Mouse (Mus musculus) heart, embryonic 12.5 days (tissue): ENCODE measurements around the gene Tnfrsf17. TPM values are rescaled to one million over a fixed set of nuclear protein-coding genes. Genes with fewer than 3 reads are reported as not detected.
"Not testable (repeated sequence)": the region's sequence is repeated elsewhere in the genome, so short reads cannot be mapped to it uniquely, and the experiment has no call there.

Experiments
- ATAC-seq: fragments of 200-750 bp; cut with Nextera tagmentation; 2 replicates; pipeline ENCODE4 v1.8.0; 2017; ENCODE audit warnings: moderate TSS enrichment, moderate library complexity; ENCODE audit not compliant: insufficient number of reproducible peaks, low FRiP score
- H3K27ac ChIP-seq: fragments of 300-500 bp; sonication (generic); 2 replicates; pipeline ENCODE4 v1.5.1; 2016; ENCODE audit warnings: mild to moderate bottlenecking, moderate library complexity; ENCODE audit not compliant: poor library complexity, severe bottlenecking
- H3K27me3 ChIP-seq: fragments of 300-500 bp; sonication (generic); replicated peaks from 2 replicates; pipeline ENCODE4 v1.6.1; 2016; ENCODE audit warnings: mild to moderate bottlenecking, moderate library complexity
- H3K36me3 ChIP-seq: fragments of 300-500 bp; sonication (generic); 2 replicates; pipeline ENCODE4 v1.6.1; 2016; ENCODE audit warnings: mild to moderate bottlenecking, moderate library complexity
- H3K4me1 ChIP-seq: fragments of 300-500 bp; sonication (generic); replicated peaks from 2 replicates; pipeline ENCODE4 v1.6.1; 2016; ENCODE audit warnings: mild to moderate bottlenecking
- H3K4me2 ChIP-seq: fragments of 300-500 bp; sonication (generic); 2 replicates; pipeline ENCODE4 v1.6.1; 2016; ENCODE audit warnings: mild to moderate bottlenecking, moderate library complexity
- H3K4me3 ChIP-seq: fragments of 300-500 bp; sonication (generic); 2 replicates; pipeline ENCODE4 v1.5.1; 2016; ENCODE audit warnings: mild to moderate bottlenecking
- H3K9ac ChIP-seq: fragments of 300-500 bp; sonication (generic); 2 replicates; pipeline ENCODE4 v1.6.1; 2016; ENCODE audit warnings: mild to moderate bottlenecking, moderate library complexity
- H3K9me3 ChIP-seq: fragments of 300-500 bp; sonication (generic); replicated peaks from 2 replicates; pipeline ENCODE4 v1.6.1; 2016; ENCODE audit warnings: mild to moderate bottlenecking, moderate library complexity
- WGBS: fragments of 180-500 bp; shearing (Covaris S2); methylation state at CpG from one replicate; pipeline ENCODE4 v1.1.7; 2016; 5-methylcytosine and 5-hydroxymethylcytosine counted together
- polyA plus RNA-seq: library from polyadenylated mRNA; unstranded; fragments of >200 nt; fragmentation: Nextera tagmentation; extraction: Ambion mirVana; gene quantifications from 2 replicates; pipeline ENCODE4 v1.2.1, GENCODE M21; 2016

The Tnfrsf17 gene
- polyA plus RNA-seq, result not detected in 2 replicates

DNA sequence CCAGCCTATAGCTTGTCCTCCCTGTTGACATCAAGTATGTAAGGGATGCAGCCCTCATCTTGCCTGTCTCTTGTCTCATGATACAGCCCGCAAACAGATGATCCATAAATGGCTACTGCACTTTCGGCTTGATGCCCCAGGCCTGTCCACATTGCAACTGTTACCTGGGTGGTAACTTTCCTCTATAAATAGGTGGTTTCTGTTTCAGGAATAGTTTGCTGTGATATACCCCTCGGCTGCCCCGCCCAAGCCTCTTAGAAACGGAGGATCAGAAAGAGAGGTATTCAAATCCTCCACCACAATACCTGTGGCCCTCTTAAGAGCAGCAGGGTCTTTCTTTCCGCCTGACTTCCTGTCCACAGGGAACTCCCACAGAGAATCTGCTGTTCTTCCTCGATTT, at the start of gene Tnfrsf17:
Tnfrsf17 (plus strand) TSS at position 301 of the 400 bp plus-strand sequence.
- 63% methylated on average over 7 of the region's 7 CpGs for WGBS
- H3K27ac ChIP-seq, result no peak within 1 kb of the TSS
- H3K36me3 ChIP-seq, result no peaks in the 10 kb centered on the region
- no peak within 1 kb of the TSS for H3K4me3 ChIP-seq
- H3K27me3 ChIP-seq, result no peaks in the 10 kb centered on the region
- H3K9ac ChIP-seq, result no peak within 1 kb of the TSS
- H3K9me3 ChIP-seq, result no peaks in the 10 kb centered on the region
- H3K4me2 ChIP-seq, result no peak within 1 kb of the TSS
- no peaks in the 10 kb centered on the region; the same call in 1 of the 2 replicates for H3K4me1 ChIP-seq
- ATAC-seq, result no peak

GRCm38 (mm10) chr16:11266556-11266955, 47.1 kb upstream of the Tnfrsf17 start:
- Histone ChIP-seq H3K27me3 (no peaks in the 10 kb centered on the region), H3K4me1 (no peaks in the 10 kb centered on the region), H3K27ac (no peak overlapping the region), H3K9me3 (no peaks in the 10 kb centered on the region), H3K36me3 (no peaks in the 10 kb centered on the region), H3K4me3 (no peak overlapping the region), H3K9ac (no peak overlapping the region), H3K4me2 (no peak overlapping the region)
- no peak for ATAC-seq
- whole genome bisulfite sequencing, result 75% methylated on average over 2 of the region's 2 CpGs

DNA sequence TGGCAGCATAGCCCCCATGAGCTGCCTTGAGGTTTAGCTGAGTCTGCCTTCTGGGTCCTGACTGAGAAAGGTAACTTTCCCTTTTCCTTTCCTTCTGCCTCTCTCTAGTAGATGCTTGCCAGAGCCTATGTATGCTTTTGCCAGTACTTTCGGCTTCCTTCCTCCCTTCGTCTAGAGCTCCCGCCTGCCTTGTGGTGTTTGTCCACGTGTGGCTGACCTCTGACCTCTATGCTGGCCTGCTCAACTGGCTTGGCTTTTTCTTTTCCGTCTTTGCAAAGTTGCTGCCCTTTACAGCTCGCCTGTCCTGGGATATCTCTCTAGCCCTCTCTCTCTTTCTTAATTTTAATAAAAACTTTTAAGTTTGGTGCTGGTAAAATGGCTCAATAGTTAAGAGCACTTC, 43.8 kb upstream of the Tnfrsf17 start:
- Histone ChIP-seq H3K9me3 (no peaks in the 10 kb centered on the region), H3K27me3 (no peaks in the 10 kb centered on the region), H3K27ac (no peak overlapping the region), H3K4me2 (no peak overlapping the region), H3K36me3 (no peaks in the 10 kb centered on the region), H3K4me3 (no peak overlapping the region), H3K9ac (0 out of 2 replicates have a peak overlapping the region, but pooled peaks have one; percentile 25), H3K4me1 (no peaks in the 10 kb centered on the region)
- 40% methylated on average over 6 of the region's 6 CpGs for WGBS
- no peak for ATAC-seq

GRCm38 (mm10) chr16:11270642-11271041, 43.0 kb upstream of the Tnfrsf17 start:
- 58% methylated on average over 2 of the region's 2 CpGs for WGBS
- Histone ChIP-seq H3K9ac (no peak overlapping the region), H3K27me3 (no peaks in the 10 kb centered on the region), H3K9me3 (no peaks in the 10 kb centered on the region), H3K27ac (no peak overlapping the region), H3K36me3 (no peaks in the 10 kb centered on the region), H3K4me3 (no peak overlapping the region), H3K4me1 (no peaks in the 10 kb centered on the region), H3K4me2 (no peak overlapping the region)
- peak; percentile 88 for ATAC-seq

DNA sequence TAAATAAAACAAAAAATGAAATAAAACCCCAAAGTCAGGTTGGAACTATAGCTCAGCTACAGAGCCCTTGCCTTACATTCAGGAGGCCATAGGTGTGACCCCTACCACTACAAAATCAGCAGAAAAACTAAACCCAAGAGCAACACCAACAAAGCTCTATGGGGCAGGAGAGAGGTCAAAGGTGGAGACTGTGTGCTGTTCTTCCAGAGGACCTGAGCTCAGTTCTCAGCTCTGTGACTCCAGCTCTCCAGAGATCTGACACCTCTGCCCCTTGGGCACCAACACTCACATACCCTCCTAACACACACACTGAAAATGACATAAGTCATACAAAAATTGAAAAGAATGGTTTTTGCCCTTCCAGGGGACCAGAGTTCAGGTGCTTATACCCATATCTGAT, 42.5 kb upstream of the Tnfrsf17 start:
- Histone ChIP-seq H3K4me1 (no peaks in the 10 kb centered on the region), H3K4me2 (no peak overlapping the region), H3K27me3 (no peaks in the 10 kb centered on the region), H3K9me3 (no peaks in the 10 kb centered on the region), H3K9ac (no peak overlapping the region), H3K27ac (no peak overlapping the region), H3K4me3 (no peak overlapping the region), H3K36me3 (no peaks in the 10 kb centered on the region)
- ATAC-seq, result no peak

DNA sequence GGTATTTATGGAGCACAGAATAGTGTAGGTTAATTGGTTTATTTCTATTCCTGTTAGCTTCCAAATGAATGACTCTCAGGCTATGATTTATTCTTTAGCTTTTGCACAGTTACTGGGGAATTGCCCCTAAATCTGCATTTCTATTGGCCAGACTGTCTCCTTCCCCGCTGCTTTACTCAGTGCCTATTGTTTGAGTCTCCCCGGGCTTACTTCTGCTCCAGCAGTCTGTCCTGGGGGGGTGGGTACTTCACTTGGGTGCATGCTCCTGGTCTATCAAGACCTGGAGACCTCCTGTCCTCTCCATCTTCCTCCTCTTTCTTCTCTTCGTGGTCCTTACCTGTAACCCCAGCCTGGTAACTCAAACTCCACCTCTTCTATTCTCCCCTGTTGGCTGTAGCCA, 36.7 kb upstream of the Tnfrsf17 start:
- no peak overlapping the region for H3K9ac ChIP-seq
- H3K4me1 ChIP-seq, result no peaks in the 10 kb centered on the region
- no peak overlapping the region for H3K27ac ChIP-seq
- H3K27me3 ChIP-seq, result no peaks in the 10 kb centered on the region
- no peak overlapping the region for H3K4me2 ChIP-seq
- WGBS, result 62% methylated on average over 3 of the region's 3 CpGs
- ATAC-seq, result no peak
- no peaks in the 10 kb centered on the region for H3K9me3 ChIP-seq
- H3K4me3 ChIP-seq, result no peak overlapping the region
- no peaks in the 10 kb centered on the region for H3K36me3 ChIP-seq

DNA sequence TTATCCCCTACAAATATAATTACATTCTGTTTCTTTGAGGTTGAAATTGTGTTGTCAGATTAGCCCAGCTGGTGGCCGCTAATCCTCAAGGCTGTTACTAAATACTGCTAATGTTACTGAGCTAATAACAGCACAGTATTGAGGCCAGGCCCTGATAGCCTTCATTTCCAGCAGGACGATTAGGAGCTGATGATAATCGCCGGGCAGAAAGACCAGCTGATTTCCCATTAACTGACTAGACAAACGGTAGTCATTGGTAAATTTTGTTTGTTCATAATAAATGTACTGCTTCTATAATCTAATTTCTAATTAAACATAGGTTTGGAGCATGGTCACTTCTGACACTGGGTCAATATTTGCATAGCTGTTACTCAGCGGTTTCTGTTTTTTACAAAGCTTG, 34.8 kb upstream of the Tnfrsf17 start:
- no peak overlapping the region for H3K9ac ChIP-seq
- no peaks in the 10 kb centered on the region for H3K27me3 ChIP-seq
- 67% methylated on average over 6 of the region's 6 CpGs for WGBS
- no peak for ATAC-seq
- H3K27ac ChIP-seq, result no peak overlapping the region
- no peak overlapping the region for H3K4me3 ChIP-seq
- H3K4me2 ChIP-seq, result no peak overlapping the region
- H3K9me3 ChIP-seq, result no peaks in the 10 kb centered on the region
- H3K36me3 ChIP-seq, result no peaks in the 10 kb centered on the region
- no peaks in the 10 kb centered on the region for H3K4me1 ChIP-seq

GRCm38 (mm10) chr16:11282655-11283232, 30.9 kb upstream of the Tnfrsf17 start:
- Histone ChIP-seq H3K27ac (no peak overlapping the region), H3K4me1 (no peaks in the 10 kb centered on the region), H3K4me3 (no peak overlapping the region), H3K4me2 (no peak overlapping the region), H3K9me3 (no peaks in the 10 kb centered on the region), H3K36me3 (no peaks in the 10 kb centered on the region), H3K9ac (no peak overlapping the region), H3K27me3 (no peaks in the 10 kb centered on the region)
- no peak for ATAC-seq
- 76% methylated on average over 5 of the region's 5 CpGs for WGBS

DNA sequence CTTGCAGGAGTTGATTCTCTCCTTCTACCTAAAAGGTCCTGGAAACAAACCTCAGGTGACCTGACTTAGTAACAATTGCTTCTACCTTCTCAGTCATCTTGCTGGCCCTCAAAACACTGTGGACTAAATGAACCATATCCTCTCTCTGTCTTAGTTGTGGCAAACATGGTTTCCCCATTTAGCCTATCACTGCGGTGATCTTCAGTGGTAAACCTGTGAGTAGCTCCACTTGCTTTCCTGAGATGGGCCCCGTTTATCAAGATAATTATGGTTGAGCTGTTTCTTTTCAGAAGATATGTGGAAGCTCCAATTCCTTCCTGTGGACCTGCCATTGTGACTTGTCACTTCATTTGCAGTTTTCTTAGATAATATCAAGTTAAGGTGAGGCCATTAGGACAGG, 28.7 kb upstream of the Tnfrsf17 start:
- H3K27me3 ChIP-seq, result no peaks in the 10 kb centered on the region
- H3K9me3 ChIP-seq, result peaks cover 13% of the 10 kb centered on the region
- no peaks in the 10 kb centered on the region for H3K4me1 ChIP-seq
- ATAC-seq, result no peak
- WGBS, result 79% methylated on average over 2 of the region's 2 CpGs
- no peaks in the 10 kb centered on the region for H3K36me3 ChIP-seq
- no peak overlapping the region for H3K27ac ChIP-seq
- no peak overlapping the region for H3K4me3 ChIP-seq
- no peak overlapping the region for H3K4me2 ChIP-seq
- no peak overlapping the region for H3K9ac ChIP-seq

- H3K4me3 ChIP-seq, result no peak overlapping the region
- H3K4me2 ChIP-seq, result no peak overlapping the region
- 70% methylated on average over 2 of the region's 2 CpGs for WGBS
- no peaks in the 10 kb centered on the region for H3K4me1 ChIP-seq
- no peak overlapping the region for H3K9ac ChIP-seq
- H3K9me3 ChIP-seq, result peaks cover 21% of the 10 kb centered on the region
- ATAC-seq, result no peak
- H3K36me3 ChIP-seq, result no peaks in the 10 kb centered on the region
- no peak overlapping the region for H3K27ac ChIP-seq
- no peaks in the 10 kb centered on the region for H3K27me3 ChIP-seq
These were observed 27.7 kb upstream of the Tnfrsf17 start for GRCm38 (mm10) chr16:11285949-11286348.

DNA sequence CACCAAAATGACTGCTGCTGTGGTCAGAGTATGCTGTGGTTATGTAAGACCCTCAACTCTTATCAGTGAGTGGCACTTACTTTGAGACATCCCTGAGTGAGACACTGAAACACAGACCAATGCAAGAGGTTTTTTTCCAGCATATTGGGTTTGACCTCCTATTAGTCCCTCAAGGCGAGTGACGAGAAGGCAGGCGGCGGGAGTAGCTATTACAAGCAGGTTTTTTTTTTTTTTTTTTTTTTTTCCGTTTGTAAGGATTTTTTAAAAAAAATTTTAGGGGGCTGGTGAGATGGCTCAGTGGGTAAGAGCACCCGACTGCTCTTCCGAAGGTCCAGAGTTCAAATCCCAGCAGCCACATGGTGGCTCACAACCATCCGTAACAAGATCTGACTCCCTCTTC, 24.7 kb upstream of the Tnfrsf17 start:
- WGBS, result 87% methylated on average over 8 of the region's 8 CpGs

DNA sequence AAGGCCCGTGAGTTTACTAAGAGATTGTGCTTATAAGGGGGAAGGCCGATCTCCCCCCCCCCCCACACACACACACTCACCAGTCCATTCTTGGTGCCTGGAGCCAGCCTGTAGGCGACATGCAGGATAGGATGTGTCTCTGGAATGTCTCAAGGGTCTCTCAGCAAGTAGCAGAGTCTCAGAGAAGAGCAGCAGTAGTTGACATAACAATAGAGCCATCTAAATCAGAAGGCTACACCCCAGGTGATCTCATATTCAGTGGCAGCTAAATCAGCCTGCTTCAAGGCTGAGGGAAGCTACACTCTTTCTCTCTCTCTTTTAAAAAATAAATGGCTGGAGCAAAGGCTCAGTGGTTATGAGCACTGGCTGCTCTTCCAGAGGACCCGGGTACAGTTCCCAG, 18.0 kb upstream of the Tnfrsf17 start:
- 72% methylated on average over 4 of the region's 4 CpGs for WGBS
- H3K27me3 ChIP-seq, H3K4me3 ChIP-seq, H3K36me3 ChIP-seq, H3K27ac ChIP-seq, H3K9ac ChIP-seq, H3K9me3 ChIP-seq, H3K4me2 ChIP-seq, ATAC-seq, H3K4me1 ChIP-seq: not testable (repeated sequence)

More for the DNA sequence above, 24.7 kb upstream of the Tnfrsf17 start:
- H3K4me1 ChIP-seq, H3K4me2 ChIP-seq, H3K4me3 ChIP-seq, H3K9ac ChIP-seq, H3K27ac ChIP-seq, H3K27me3 ChIP-seq, H3K36me3 ChIP-seq, ATAC-seq: not testable (repeated sequence)
- peaks cover 29% of the 10 kb centered on the region for H3K9me3 ChIP-seq
